Mouse (Mus musculus) hindlimb bud, embryonic 11.5 days (tissue): ENCODE measurements around the gene Tmem163.

ENCODE experiments used
- DNase-seq: peaks from one replicate; pipeline ENCODE4 v3.0.0-alpha.2; 2012; ENCODE audit warnings: low read depth, low spot score; ENCODE audit errors: extremely low spot score

Gene Tmem163

DNA sequence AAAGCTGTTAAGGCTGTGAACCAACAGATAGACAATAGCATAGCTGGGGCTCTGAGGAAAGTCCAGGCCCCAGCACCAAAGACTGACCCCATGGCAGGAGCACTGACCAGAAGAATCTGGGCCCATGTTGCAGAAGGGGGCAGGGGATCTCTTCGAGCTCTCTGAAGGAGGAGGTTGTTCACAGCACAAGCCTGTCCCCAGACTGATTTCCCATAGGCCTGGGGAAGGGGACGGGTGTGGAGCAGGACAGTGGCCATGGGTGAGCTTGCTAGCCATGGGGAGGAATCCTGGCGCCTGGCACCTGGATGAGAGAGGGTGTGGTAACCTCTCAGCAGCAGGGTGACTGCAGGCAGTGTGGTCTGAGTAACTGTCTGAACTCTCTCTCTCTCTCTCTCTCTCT, 103.2 kb downstream of the Tmem163 start:
- DNase-seq = no peak

DNA sequence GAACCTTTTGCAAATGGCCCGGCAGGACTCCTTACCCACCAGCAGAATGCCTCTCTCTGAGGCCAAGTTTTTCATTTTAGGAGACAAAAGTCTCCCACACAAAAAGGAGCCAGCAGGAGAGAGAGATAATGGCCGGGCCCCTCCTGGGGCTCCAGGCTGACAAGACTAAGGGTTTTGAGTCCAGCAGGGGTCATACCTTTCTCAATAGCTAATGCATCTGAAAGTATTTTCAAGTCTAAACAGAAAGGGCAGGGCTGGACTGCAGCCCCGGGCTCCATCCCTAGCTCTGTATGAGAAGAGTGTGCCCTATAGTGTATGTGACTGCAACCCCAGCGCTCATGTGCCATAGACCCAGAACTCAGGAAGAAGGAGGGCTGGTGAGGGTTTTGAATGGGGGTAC, 103.7 kb downstream of the Tmem163 start:
- DNase-seq = no peak

DNA sequence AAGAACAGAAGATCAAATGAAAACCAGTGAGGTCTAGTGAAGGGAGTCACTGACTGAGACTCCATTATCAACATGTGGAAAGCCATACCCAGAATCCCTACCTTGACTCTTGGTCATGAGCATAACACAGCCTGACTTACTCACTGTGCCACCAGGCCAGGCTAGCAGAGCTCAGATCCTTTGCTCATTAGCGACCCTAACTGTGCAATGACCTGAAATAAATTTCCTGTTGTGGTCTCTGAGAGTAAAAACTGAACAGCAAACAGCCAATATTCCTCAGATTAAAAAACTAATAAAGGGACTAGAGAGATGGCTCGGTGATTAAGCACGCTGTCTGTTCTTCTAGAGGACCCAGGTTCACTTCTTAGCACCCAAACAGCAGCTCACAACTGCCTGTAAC, 106.2 kb downstream of the Tmem163 start:
- DNase-seq = no peak

DNA sequence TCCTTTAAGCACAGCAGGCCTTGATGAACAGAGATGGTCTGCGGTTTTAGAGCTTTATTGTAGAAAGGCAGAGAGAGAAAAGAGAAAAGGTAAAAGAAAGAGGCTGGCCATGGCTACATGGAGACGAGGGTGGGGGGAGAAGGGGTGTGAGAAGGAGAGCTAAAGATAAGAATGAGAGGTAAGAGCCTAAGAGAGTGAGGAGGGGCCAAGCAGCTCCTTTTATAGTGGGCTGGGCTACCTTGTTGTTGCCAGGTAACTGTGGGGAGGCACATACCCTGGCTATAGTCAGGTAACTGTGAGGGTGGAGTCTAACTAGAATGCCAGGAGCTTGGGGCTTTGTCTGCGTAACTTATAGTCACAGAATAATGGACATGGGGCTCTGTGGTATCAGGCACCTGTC, 110.7 kb downstream of the Tmem163 start:
- no peak for DNase-seq

DNA sequence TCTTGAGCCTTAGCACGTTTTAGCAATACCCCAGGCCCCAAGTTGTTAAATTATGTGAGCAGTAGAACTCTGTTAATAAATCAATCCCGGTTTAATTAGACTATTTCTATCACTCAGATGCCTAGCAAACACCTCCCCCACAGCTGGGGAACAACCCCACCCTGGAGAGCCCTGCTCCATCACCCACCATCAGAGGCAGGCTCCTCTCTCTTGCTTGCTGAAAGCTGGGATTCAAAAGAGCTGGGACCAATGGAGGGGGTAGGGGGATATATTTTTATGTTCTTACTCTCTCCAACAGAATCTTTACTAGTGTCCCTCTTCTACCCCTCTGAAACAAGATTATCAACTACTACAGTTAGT, 122.9 kb downstream of the Tmem163 start:
- DNase-seq = no peak

DNA sequence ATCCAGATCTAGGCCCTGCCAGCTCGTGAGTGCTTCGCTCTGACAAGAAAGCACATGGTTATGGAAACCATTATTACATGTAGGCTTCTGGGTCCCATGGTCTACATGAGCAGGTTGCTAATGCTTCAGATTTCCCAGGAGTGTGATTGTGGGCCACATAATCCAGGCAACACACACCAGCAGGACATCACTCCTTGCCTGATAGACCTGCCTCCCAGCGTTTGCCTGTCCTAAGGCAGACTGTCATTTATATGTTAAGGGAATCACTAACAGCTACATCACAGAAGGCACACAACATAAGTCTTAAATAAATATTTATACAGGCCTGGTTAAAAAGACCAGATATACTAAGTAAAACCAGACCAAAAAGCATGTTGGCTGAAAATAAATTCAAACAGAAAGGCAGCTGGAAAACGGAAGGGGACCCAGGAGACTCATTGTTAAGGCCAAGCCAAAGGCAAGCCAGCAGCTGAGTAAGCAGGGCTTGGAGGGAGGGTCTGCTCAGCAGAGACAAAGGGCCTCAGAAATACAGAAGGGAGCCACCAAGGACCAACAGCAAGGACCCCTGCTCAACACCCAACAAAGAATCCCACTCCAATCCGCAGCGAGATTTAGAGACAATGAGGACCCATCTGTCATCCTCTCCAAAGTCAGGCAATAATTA, 123.4 kb downstream of the Tmem163 start:
- no peak for DNase-seq

DNA sequence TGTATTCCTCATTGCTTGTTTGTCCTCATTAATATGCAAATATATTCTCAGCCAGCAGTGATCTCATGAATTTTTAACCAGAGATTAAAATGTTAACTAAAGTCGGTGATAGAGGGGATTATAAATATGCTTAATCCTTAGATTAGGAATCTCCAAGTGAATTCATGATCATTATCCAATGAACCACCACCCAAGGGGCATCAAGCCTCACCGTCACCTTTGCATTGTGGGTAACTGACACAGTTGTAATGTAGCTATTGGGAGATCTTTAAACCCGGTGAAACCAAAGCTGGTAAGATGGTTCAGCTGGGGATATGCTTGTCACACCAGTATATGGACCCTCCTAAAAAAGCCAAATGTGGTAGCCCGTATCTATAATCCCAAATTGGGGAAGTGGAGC, 131.3 kb downstream of the Tmem163 start:
- no peak for DNase-seq

DNA sequence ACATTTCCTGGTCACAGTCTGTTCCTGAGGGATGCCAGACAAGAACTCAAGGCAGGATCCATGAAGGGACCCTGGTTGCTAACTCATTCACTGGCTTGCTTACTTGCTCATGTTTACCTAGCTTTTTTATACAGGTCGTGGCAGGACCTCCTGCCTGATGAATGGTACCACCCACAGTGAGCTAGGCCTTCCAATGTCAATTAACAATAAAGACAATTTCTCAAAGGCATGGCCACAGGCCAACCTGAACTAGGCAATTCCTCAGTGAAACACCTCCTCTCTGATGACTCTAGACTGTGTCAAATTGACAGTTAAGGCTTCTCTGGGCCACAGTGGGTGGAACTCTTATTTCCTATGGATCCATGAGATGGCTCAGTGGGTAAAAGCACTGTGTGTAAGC, 136.6 kb downstream of the Tmem163 start:
- DNase-seq = no peak

DNA sequence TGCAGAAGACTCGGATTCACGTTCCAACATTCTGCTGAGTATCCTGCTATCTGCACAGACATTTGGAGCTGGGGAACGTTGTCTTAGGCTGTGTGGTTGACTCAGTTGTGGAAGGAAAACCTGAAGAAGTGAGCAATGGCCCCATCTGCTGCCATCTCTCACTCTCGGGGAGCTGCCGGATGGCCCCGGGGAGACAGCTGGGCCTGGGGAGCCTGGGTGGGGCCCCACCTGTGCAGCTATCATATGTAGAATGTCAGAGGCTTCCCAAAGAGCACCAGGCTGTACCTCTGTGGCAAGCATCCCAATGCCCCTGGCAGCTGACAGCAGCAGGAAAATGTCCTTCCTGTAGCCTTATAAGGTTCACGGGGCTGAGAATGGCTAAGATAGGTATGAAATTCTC, 137.4 kb downstream of the Tmem163 start:
- DNase-seq = no peak

DNA sequence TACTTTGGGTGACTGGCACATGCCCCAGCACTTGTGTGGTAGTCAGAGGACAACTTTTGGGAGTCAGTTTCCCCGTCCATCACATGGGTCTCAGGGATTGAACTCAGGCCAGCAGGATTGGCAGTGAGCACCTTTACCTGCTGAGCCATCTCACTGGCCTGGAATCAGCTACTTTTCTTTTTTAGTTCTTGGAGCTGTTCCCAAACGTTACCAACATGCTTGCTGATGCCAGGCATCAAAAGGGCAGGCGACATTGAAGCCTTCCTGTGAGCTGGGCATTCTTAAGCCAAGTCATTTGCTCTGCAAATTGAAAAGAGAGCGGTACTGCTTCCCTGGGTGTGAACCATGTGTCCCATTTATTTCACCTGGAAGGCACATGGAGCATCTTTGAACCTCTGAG, 137.8 kb downstream of the Tmem163 start:
- DNase-seq = no peak

DNA sequence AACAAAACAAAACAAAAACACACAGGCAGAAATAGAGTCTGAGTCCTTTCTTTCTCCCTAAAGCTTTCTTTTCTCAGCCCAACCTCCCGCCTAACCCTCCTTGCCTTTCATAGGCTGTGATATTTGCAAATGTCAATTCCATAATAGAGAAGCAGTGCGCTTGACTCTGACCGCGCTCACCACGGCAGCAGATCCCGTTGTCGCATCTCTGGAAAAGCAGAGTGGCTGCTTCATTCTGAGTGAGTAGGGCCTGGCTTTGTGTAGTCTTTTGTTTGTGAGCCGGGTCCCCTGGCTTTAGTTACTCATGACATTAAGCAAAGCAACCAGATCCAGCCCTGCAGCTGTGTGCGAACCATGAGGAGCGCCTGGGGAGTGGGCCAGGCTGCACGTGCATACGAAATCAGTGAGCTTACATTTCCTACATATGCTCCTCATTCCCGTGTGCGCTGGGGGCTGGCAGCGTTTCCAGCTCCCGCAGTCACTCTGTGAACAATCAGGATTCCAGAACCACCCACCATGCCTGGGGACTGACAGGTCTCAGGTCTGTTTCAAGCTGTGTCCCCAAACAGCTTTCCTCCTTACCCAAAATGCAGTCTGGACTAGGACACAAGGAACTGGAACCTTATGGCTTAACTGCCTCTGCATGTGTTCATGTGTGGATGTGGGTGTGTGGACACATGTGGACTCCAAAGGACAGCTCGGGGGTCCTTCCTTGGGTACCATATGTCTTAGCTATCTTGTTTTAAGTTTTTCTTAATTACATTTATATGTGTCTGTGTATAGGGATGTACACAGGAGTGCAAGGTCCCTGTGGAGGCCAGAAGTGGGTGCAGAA, 141.9 kb downstream of the Tmem163 start:
- DNase-seq = no peak

DNA sequence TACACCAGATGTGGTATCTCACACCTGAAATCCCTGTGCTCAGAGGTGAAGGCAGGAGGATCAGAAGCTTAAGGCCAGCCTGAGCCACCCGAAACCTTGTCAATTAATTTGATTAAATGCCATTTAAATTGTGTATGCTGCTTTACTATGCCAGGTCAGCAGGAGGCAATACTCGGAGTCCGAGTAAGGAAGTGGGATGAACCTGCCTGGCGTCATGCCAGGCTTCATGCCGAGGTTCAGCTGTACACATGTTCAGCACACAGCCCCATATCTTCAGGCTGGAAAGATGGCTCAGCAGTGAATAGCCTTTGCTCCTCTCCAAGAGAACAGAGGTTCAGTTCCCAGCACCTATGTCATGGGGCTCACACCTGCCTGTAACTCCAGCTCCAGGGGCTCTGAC, 142.9 kb downstream of the Tmem163 start:
- DNase-seq = no peak

DNA sequence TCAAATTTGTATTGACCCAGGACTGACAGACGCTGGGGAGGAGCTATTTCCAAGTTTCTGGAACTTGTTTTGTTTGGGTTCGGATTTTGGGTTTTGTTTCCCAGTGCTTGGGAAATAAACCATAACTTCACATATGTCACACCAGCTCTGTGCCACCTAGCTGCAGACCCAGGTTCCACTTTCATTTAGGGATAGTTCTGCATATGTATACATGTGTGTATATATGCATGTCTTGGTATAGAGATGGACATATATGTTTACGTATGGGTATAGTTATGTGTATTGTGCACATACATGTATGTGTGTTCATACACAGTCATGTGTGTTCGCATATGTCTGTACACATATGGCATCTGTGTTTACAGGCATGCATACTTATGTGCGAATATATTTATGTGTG, 147.6 kb downstream of the Tmem163 start:
- DNase-seq = no peak

DNA sequence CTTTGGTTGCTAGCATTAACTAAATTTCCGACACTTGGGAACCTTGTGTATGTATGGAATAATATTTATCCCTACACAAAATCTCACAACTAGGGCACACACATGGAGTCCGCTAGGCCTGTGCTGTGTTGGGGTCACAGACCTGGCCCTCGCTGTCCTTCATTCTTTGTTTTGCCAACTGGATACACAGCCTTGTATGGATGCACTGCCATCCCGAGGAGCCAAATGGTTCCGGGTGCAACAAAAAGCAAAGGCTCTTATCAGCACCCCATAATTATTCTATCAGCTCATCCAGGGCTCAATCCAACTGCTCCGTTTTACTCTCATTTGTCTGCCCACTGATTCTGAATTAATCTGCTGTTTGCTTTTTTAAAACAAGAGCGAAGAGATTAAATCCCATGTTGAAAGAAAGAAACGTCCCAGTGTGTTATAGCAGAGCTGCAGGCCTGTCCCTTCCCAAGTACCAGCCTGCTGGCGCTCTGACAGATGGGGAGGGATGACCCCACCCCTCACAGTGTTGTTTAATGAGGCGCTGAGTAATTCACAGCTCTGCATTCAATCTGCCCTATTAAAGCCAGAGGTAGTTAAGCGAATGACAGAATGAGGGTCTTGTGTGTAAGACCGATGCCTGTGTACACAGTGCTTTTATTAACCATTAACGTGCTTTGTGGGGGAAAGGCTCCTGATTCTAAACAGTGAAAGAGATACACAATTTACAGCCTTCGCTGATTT, 148.3 kb downstream of the Tmem163 start:
- DNase-seq = no peak

DNA sequence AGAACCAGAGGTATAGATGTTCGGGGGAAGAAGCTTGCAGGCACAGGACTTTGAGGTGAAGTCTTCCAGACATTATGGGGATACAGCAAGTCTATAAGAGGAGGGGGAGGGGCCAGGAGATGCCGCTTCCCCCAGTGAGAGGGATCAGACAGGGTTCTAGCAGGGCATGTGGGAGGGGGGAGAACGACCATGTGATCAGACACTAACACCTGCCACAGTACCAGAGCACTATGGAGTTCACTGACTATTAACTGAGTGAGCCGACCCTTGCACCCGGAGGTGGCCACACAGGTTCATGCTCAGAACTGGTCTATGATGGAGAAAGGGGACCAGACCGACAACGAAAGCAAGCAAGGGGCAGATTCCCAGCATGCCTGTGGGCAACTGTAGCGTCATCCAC, 156.0 kb downstream of the Tmem163 start:
- no peak for DNase-seq

DNA sequence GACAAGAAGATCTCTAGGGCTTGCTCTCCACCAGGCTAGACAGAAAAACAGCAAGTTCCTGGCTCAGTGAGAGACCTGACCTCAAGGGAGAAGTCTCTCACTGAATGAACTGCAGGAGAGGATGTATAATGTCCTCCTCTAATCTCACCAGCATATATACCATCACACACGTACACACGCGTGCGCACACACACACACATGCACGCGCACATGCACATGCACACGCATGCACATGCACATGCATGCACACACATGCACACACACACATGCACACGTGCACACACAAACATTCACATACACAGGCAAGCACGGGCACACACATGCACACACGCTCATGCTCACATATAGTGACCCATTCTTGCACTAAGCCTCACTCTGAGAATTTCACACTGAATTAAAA, 164.5 kb downstream of the Tmem163 start:
- no peak for DNase-seq

DNA sequence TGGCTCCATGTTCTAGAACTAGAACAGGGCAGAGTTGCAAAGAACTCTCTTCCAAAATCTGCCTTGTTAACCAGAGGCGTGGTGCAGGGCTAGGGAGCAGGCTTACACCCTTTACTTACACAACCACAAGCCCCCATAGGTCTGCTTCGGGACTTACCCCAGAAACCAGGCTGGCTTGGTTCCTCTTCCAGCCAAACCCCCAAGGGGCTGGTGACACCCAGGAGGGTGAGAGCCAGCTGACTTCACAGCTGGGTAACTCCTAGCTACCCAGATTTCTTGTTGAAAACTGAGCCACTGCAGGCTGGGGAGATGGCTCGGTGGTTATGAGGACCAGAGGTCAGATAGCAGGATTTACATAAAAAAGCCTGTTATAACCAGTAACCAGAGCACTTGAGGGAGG, 164.9 kb downstream of the Tmem163 start:
- no peak for DNase-seq

DNA sequence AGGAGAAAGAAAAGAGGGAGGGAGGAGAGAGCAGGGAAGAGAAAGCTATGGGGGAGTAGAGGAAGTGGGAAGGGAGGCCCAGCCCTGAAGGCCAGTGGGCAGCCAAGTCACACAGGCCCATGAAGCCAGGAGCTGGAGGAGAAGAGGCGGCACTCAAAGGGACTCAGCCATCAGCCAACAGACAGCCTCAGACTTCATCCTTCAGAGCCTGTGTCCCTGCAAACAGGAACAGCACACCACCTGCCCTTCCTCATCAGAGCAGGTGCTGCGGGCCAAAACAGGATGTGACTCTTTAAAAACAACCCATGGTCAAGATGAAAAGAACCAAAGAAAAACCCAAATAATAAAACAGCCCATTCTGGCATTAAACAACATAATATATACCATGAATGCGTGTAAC, 165.7 kb downstream of the Tmem163 start:
- DNase-seq = no peak

DNA sequence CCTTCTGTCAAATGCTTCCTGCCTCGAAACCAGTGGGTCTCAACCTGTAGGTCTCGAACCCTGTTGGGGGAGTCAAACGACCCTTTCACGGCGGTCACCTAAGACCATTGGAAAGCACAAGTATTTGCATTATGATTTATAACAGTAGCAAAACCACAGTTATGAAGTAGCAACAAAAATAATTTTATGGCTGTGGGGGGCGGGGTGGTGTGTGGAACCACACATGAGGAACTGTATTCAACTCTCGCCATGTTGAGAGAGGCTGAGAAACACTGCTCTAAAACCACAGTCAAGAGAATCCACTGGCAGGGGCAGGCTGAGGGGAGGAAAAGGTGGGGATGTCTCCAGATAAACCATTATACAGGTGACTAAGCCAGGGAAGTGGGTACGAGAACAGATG, 166.2 kb downstream of the Tmem163 start:
- DNase-seq = no peak

DNA sequence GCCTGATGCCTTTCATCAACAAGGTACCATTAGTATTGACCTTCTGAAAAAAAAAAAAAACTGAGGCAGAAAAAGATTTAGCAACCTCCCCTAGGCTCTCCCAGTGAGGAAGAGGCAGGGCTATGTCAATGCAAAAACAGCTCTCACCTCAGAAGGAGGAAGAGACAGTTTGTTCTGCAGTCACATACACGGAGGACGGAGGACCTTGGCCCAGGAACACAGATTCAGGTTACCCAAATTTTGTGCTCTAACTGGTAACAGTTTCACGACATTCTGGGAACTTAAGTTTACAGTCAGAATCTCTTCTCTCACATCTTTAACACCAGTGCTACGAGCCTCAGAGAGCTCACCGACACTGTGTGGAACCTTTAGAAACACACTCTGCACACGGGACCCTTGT, 166.6 kb downstream of the Tmem163 start:
- DNase-seq = no peak

DNA sequence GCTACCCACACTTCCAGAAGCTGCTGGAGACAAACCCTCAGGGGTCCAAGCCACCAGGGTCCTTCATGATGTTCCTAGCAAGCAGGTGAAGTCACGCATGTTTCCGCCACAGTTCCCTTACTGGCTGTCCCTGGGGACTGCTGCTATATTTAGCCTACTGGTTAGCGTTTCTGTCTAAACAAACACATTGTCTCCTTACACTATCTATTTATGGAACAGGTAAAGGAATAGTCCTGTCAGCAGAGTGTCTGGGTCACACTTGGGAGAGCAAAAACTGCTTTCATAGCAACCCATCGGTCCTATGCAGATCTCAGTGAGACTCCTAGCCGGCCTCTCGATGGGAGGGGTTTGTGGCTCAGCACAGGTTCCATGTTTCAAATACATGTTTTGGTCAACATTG, 168.0 kb downstream of the Tmem163 start:
- DNase-seq = no peak

DNA sequence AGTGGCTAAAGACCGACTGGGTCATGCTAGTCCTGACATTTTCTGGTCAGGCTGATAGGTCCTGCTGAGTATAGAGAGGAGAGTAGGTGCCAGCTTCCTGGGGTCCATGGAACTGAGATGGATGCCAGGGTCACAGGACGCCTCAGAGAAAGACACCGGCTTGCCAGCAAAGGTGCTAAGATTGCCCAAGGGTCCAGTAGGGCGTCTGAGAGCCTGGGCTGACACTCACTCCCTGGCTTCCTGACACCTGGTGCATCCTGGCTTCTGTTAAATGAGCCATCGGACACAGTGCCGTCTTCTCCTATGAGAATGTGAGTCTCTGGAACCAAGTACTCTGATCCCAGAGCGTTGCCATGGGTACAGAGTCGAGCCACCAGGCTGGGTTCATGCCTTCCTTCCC, 170.4 kb downstream of the Tmem163 start:
- DNase-seq = no peak
